Mouse (Mus musculus): Measurements from ENCODE around the gene Atg7. TPM values are rescaled to one million over a fixed set of nuclear protein-coding genes. Genes with fewer than 3 reads are reported as not detected.

Atg7 gene
- total and polyA plus RNA-seq, 2 experiments from 2014 or later: 17.1 to 21.5 TPM

- no peak for TF ChIP-seq CTCF (IDR thresholded peaks at IDR 0.05)
- peaks cover 20% of the 10 kb centered on the region for H3K4me1 ChIP-seq (ENCODE audit: insufficient read depth, low read length)
- DNase-seq (ENCODE audit: low spot score) (no peak), ATAC-seq (ENCODE audit: low FRiP score) (no peak)
- H3K27me3 ChIP-seq (ENCODE audit: insufficient read depth, low read length): no peaks in the 10 kb centered on the region
- H3K4me3 ChIP-seq (ENCODE audit: low read depth, low read length): no peak overlapping the region
- no peak overlapping the region for H3K4me2 ChIP-seq (ENCODE audit: low read depth, low read length, poor library complexity, severe bottlenecking)
- no peak overlapping the region for H3K9ac ChIP-seq (replicated peaks; ENCODE audit: low read length, poor library complexity, severe bottlenecking)
- peak overlapping the region; percentile 47 for H3K27ac ChIP-seq (ENCODE audit: low read depth, low read length)
- H3K9me3 ChIP-seq (ENCODE audit: low read length): no peaks in the 10 kb centered on the region
- H3K36me3 ChIP-seq (ENCODE audit: insufficient read depth, low read length): no peaks in the 10 kb centered on the region
- WGBS: 11% methylated on average over 12 of the region's 12 CpGs
These were observed 258.5 kb downstream of the Atg7 start for GRCm38 (mm10) chr6:114901321-114901824.

GRCm38 (mm10) chr6:114901921-114902320, 259.0 kb downstream of the Atg7 start:
- H3K4me3 ChIP-seq (ENCODE audit: low read depth, low read length): no peak overlapping the region
- ATAC-seq (ENCODE audit: low FRiP score) (no peak), DNase-seq (ENCODE audit: low spot score) (no peak)
- H3K9ac ChIP-seq (replicated peaks; ENCODE audit: low read length, poor library complexity, severe bottlenecking): no peak overlapping the region
- no peaks in the 10 kb centered on the region for H3K27me3 ChIP-seq (ENCODE audit: insufficient read depth, low read length)
- peak overlapping the region; percentile 47; the same call in 1 of the 2 replicates for H3K27ac ChIP-seq (ENCODE audit: low read depth, low read length)
- H3K36me3 ChIP-seq (ENCODE audit: insufficient read depth, low read length): no peaks in the 10 kb centered on the region
- no peaks in the 10 kb centered on the region for H3K9me3 ChIP-seq (ENCODE audit: low read length)
- no peak overlapping the region for H3K4me2 ChIP-seq (ENCODE audit: low read depth, low read length, poor library complexity, severe bottlenecking)
- TF ChIP-seq CTCF (IDR thresholded peaks at IDR 0.05): no peak
- 33% methylated on average over 4 of the region's 4 CpGs for WGBS
- H3K4me1 ChIP-seq (ENCODE audit: insufficient read depth, low read length): peaks cover 20% of the 10 kb centered on the region

- Histone ChIP-seq H3K36me3 (ENCODE audit: insufficient read depth, low read length) (no peaks in the 10 kb centered on the region), H3K4me1 (ENCODE audit: insufficient read depth, low read length) (peaks cover 20% of the 10 kb centered on the region), H3K9me3 (ENCODE audit: low read length) (no peaks in the 10 kb centered on the region), H3K4me3 (ENCODE audit: low read depth, low read length) (no peak overlapping the region), H3K4me2 (ENCODE audit: low read depth, low read length, poor library complexity, severe bottlenecking) (no peak overlapping the region), H3K27me3 (ENCODE audit: insufficient read depth, low read length) (no peaks in the 10 kb centered on the region), H3K27ac (ENCODE audit: low read depth, low read length) (no peak overlapping the region), H3K9ac (replicated peaks; ENCODE audit: low read length, poor library complexity, severe bottlenecking) (no peak overlapping the region)
- no peak for DNase-seq (ENCODE audit: low spot score)
- WGBS: 74% methylated on average over 6 of the region's 6 CpGs
- ATAC-seq (ENCODE audit: low FRiP score): no peak
- no peak for TF ChIP-seq CTCF (IDR thresholded peaks at IDR 0.05)
These were observed 261.3 kb downstream of the Atg7 start for GRCm38 (mm10) chr6:114904233-114904632.

- no peaks in the 10 kb centered on the region for H3K9me3 ChIP-seq (ENCODE audit: low read length)
- no peak for TF ChIP-seq CTCF (IDR thresholded peaks at IDR 0.05)
- H3K27ac ChIP-seq (ENCODE audit: low read depth, low read length): no peak overlapping the region
- no peak for ATAC-seq (ENCODE audit: low FRiP score)
- H3K9ac ChIP-seq (replicated peaks; ENCODE audit: low read length, poor library complexity, severe bottlenecking): no peak overlapping the region
- no peaks in the 10 kb centered on the region for H3K36me3 ChIP-seq (ENCODE audit: insufficient read depth, low read length)
- no peak overlapping the region for H3K4me3 ChIP-seq (ENCODE audit: low read depth, low read length)
- peaks cover 20% of the 10 kb centered on the region for H3K4me1 ChIP-seq (ENCODE audit: insufficient read depth, low read length)
- no peak for DNase-seq (ENCODE audit: low spot score)
- 91% methylated on average over 3 of the region's 3 CpGs for WGBS
- no peak overlapping the region for H3K4me2 ChIP-seq (ENCODE audit: low read depth, low read length, poor library complexity, severe bottlenecking)
- no peaks in the 10 kb centered on the region for H3K27me3 ChIP-seq (ENCODE audit: insufficient read depth, low read length)
These were observed 261.9 kb downstream of the Atg7 start for GRCm38 (mm10) chr6:114904818-114905217.

- no peak for TF ChIP-seq CTCF (IDR thresholded peaks at IDR 0.05)
These were observed 262.5 kb downstream of the Atg7 start for GRCm38 (mm10) chr6:114905253-114906028.

GRCm38 (mm10) chr6:114906209-114906608, 263.3 kb downstream of the Atg7 start:
- WGBS: 74% methylated on average over 5 of the region's 5 CpGs
- ATAC-seq (ENCODE audit: low FRiP score): no peak
- Histone ChIP-seq H3K27ac (ENCODE audit: low read depth, low read length) (no peak overlapping the region), H3K4me3 (ENCODE audit: low read depth, low read length) (no peak overlapping the region), H3K9ac (replicated peaks; ENCODE audit: low read length, poor library complexity, severe bottlenecking) (no peak overlapping the region), H3K27me3 (ENCODE audit: insufficient read depth, low read length) (no peaks in the 10 kb centered on the region), H3K4me1 (ENCODE audit: insufficient read depth, low read length) (peaks cover 13% of the 10 kb centered on the region), H3K36me3 (ENCODE audit: insufficient read depth, low read length) (no peaks in the 10 kb centered on the region), H3K9me3 (ENCODE audit: low read length) (no peaks in the 10 kb centered on the region), H3K4me2 (ENCODE audit: low read depth, low read length, poor library complexity, severe bottlenecking) (no peak overlapping the region)
- DNase-seq (ENCODE audit: low spot score): no peak
- no peak for TF ChIP-seq CTCF (IDR thresholded peaks at IDR 0.05)

More at GRCm38 (mm10) chr6:114905253-114906028, 262.5 kb downstream of the Atg7 start:
- H3K9me3 ChIP-seq (ENCODE audit: low read length): no peaks in the 10 kb centered on the region
- no peak for ATAC-seq (ENCODE audit: low FRiP score)
- H3K9ac ChIP-seq (replicated peaks; ENCODE audit: low read length, poor library complexity, severe bottlenecking): no peak overlapping the region
- 80% methylated on average over 8 of the region's 8 CpGs for WGBS
- H3K36me3 ChIP-seq (ENCODE audit: insufficient read depth, low read length): no peaks in the 10 kb centered on the region
- peaks cover 15% of the 10 kb centered on the region for H3K4me1 ChIP-seq (ENCODE audit: insufficient read depth, low read length)
- no peak overlapping the region for H3K4me3 ChIP-seq (ENCODE audit: low read depth, low read length)
- H3K27ac ChIP-seq (ENCODE audit: low read depth, low read length): no peak overlapping the region
- H3K27me3 ChIP-seq (ENCODE audit: insufficient read depth, low read length): no peaks in the 10 kb centered on the region
- no peak overlapping the region for H3K4me2 ChIP-seq (ENCODE audit: low read depth, low read length, poor library complexity, severe bottlenecking)
- no peak for DNase-seq (ENCODE audit: low spot score)

Measured in midbrain, postnatal 0 days (tissue).